In the genomic region with DNA sequence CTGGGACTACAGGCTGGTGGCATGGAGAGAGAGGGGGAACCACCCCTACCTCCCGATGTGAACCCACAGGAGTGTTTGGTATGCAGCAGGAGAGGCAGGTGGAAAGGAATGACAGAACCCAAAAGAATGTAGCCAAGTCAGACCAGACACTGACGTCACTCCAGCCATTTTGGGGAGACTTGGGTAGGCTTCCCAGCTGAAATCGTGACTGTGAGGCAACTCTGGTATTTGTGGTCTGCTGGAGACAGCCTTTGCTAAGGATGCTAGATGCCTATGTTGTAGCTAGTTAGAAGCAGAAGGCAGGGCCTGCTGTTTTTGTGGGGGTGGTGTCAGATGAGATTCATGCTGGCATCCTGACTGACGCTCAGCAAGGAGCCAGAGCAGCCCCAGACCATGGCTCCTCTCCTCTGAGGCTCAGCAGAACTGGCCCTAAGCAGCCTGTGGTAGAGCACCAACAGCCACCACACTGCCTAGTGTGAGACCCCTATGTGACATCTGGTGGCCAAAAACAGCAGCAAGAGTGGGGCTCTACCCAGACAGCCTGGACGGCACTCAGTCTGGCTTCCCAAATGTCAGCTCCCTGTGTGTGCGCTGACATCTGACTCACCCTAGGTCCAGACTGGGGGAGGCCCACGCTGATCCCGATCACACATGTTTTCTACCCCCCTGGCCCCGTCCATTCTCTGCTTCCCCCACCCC, we compare ENCODE assay signal across 9 mouse cellular contexts. TPM values are rescaled to one million over a fixed set of nuclear protein-coding genes. Genes with fewer than 3 reads are reported as not detected.
A peak's percentile ranks its signal among the peaks of the same experiment; 100 is the strongest.
DNase-seq lines count a peak whose midpoint lies in the region; ATAC-seq and TF ChIP-seq lines count a peak whose summit lies in the region.
"Had no signal": no experiment of that assay in that cellular context is flagged by ENCODE, and none has a peak within 500 bp of the region (broad histone marks: within the 10 kb centered on the region; RNA-seq: fewer than 3 reads in every experiment).

No protein-coding gene starts in this region.

- no peak for TF ChIP-seq EP300 in heart, postnatal 0 days (IDR thresholded peaks at IDR 0.05; ENCODE audit: low read depth)

- H3K36me3 ChIP-seq in heart, postnatal 0 days (replicated peaks; ENCODE audit: control insufficient read depth, insufficient read depth, low read length): peaks cover 38% of the 10 kb centered on the region
- H3K36me3 ChIP-seq in splenic B cell, adult 2 months (ENCODE audit: control insufficient read depth, insufficient read depth, low read length, poor library complexity, severe bottlenecking): no peaks in the 10 kb centered on the region

- H3K4me1 ChIP-seq in heart, postnatal 0 days (ENCODE audit: control insufficient read depth, insufficient read depth): peaks cover 35% of the 10 kb centered on the region
- no peaks in the 10 kb centered on the region for H3K4me1 ChIP-seq in bone marrow, adult 2 months (ENCODE audit: control insufficient read depth, insufficient read depth, low read length)

- TF ChIP-seq POLR2A in bone marrow, adult 2 months (IDR thresholded peaks at IDR 0.05; ENCODE audit: borderline replicate concordance, control insufficient read depth, low read depth, low read length): no peak

- H3K27ac ChIP-seq in heart, postnatal 0 days (ENCODE audit: low read depth): no peak overlapping the region
- no peak overlapping the region for H3K27ac ChIP-seq in bone marrow, adult 2 months (ENCODE audit: control insufficient read depth, insufficient read depth, low read depth, low read length, poor library complexity)
- peak overlapping the region; percentile 88 for H3K27ac ChIP-seq in layer of hippocampus, adult 2 months
- H3K27ac ChIP-seq: limb, embryonic 13.5 days had no signal

- 0 out of 2 replicates have a peak, but pooled peaks have one; percentile 14 for ATAC-seq in heart, postnatal 0 days (ENCODE audit: insufficient read depth, low read depth)

- 41% methylated on average over 9 of the region's 9 CpGs for WGBS in heart, postnatal 0 days
- 53% methylated on average over 9 of the region's 9 CpGs for WGBS in bone marrow, adult 2 months

- no peak for DNase-seq in heart, postnatal 0 days (ENCODE audit: low spot score)
- DNase-seq in heart, adult 18-20 months: no peak
- DNase-seq in 416B (ENCODE audit: low read depth): peak; percentile 43
- DNase-seq in layer of hippocampus, adult 2 months (ENCODE audit: low spot score in 2 of 2): peak; percentile 75 to 86
- peak; percentile 20 for DNase-seq in splenic B cell, adult 2 months (ENCODE audit: low read depth, low spot score)
- DNase-seq in cerebellum, adult 11 months: no peak
- no peak for DNase-seq in gastrocnemius, postnatal 10 days

- no peak overlapping the region for H3K9ac ChIP-seq in heart, postnatal 0 days (replicated peaks; ENCODE audit: low read depth, low read length)
- H3K9ac ChIP-seq: limb, embryonic 13.5 days had no signal

- TF ChIP-seq CTCF in heart, postnatal 0 days (IDR thresholded peaks at IDR 0.05; ENCODE audit: low read depth): peak; percentile 37
- peak; percentile 25; the same call in 1 of the 2 replicates for TF ChIP-seq CTCF in bone marrow, adult 2 months (IDR thresholded peaks at IDR 0.05; ENCODE audit: control insufficient read depth, insufficient read depth, low read length)
- TF ChIP-seq CTCF in layer of hippocampus, adult 2 months (conservative IDR thresholded peaks at IDR 0.05): peak; percentile 38; the same call in 1 of the 2 replicates

- no peaks in the 10 kb centered on the region for H3K9me3 ChIP-seq in heart, postnatal 0 days (replicated peaks; ENCODE audit: control insufficient read depth, low read length)
- H3K9me3 ChIP-seq: limb, embryonic 13.5 days had no signal

- H3K27me3 ChIP-seq in heart, postnatal 0 days (ENCODE audit: control insufficient read depth, insufficient read depth, low read length): no peaks in the 10 kb centered on the region
- no peaks in the 10 kb centered on the region for H3K27me3 ChIP-seq in splenic B cell, adult 2 months (ENCODE audit: control insufficient read depth, insufficient read depth, low read length, poor library complexity, severe bottlenecking)
- H3K27me3 ChIP-seq: limb, embryonic 13.5 days had no signal

- no peak overlapping the region for H3K4me3 ChIP-seq in heart, postnatal 0 days (ENCODE audit: low read depth, low read length)
- no peak overlapping the region for H3K4me3 ChIP-seq in bone marrow, adult 2 months (replicated peaks; ENCODE audit: control insufficient read depth, low read depth, low read length)
- no peak overlapping the region for H3K4me3 ChIP-seq in layer of hippocampus, adult 2 months
- H3K4me3 ChIP-seq: limb, embryonic 13.5 days had no signal

- H3K4me2 ChIP-seq in heart, postnatal 0 days (ENCODE audit: low read depth, low read length): no peak overlapping the region
- H3K4me2 ChIP-seq: limb, embryonic 13.5 days had no signal

RNA-seq across cellular contexts. Expression of gene BC034090, which starts 29.0 kb away (rescaled TPM):
- total RNA-seq in heart, postnatal 0 days (2014; rRNA removed; ENCODE audit: low replicate concordance): 45.1 and 82.1 TPM in 2 replicates
- polyA plus RNA-seq in heart, postnatal 0 days (2015; fragmentation: Nextera tagmentation; extraction: Ambion mirVana): 9.5 and 9.7 TPM in 2 replicates
- total RNA-seq in heart, adult 18-20 months (2021): 10 to 100 TPM; 28.5 to 31.8 TPM
- 2.5 TPM in 1 of 2 replicates, not detected in the other for polyA plus RNA-seq in bone marrow, adult 2 months (2011; ENCODE audit: insufficient read depth, insufficient read length, low replicate concordance, missing spikeins)
- 1 to 10 TPM; 7.9 to 8.2 TPM for total RNA-seq in layer of hippocampus, adult 2 months (2021)
- total RNA-seq in gastrocnemius, postnatal 10 days (2021): 10 to 100 TPM in 1 of 2 experiments, 1 to 10 TPM in 1; 3.8 to 10.3 TPM

RNA-seq across cellular contexts. Expression of gene Stx6, which starts 56.7 kb away (rescaled TPM):
- 56.6 and 59.4 TPM in 2 replicates for total RNA-seq in heart, postnatal 0 days (2014; rRNA removed; ENCODE audit: low replicate concordance)
- polyA plus RNA-seq in heart, postnatal 0 days (2015; fragmentation: Nextera tagmentation; extraction: Ambion mirVana): 36.3 and 39.6 TPM in 2 replicates
- total RNA-seq in heart, adult 18-20 months (2021): 10 to 100 TPM; 17.5 to 20.2 TPM
- polyA plus RNA-seq in bone marrow, adult 2 months (2011; ENCODE audit: insufficient read depth, insufficient read length, low replicate concordance, missing spikeins): 5.8 and 13.7 TPM in 2 replicates
- total RNA-seq in layer of hippocampus, adult 2 months (2021): 100 to 1,000 TPM; 124 to 129 TPM
- 10 to 100 TPM; 26.8 to 27.4 TPM for total RNA-seq in gastrocnemius, postnatal 10 days (2021)

Comparison
In these comparisons a context has a peak if more than half of its experiments do, and no peak if none do; other contexts are left out.
1. DNase-seq: peak in 416B (single experiment), layer of hippocampus, adult 2 months (2 of 2) and splenic B cell, adult 2 months (single experiment); none in heart, postnatal 0 days (single experiment), heart, adult 18-20 months (0 of 2), cerebellum, adult 11 months (single experiment) and gastrocnemius, postnatal 10 days (single experiment).
2. Peak in every context shown above with its lines, with median percentiles within 50 percentile points of each other: CTCF ChIP-seq.